Mouse (Mus musculus): ENCODE results near the gene Acp2. TPM values are rescaled to one million over a fixed set of nuclear protein-coding genes. Genes with fewer than 3 reads are reported as not detected.

Acp2 gene
- polyA plus RNA-seq, 1 experiment from 2014 or later, result 34.9 TPM

Other genes starting within 250 kb of the Acp2 start
- 0.41 and 1.7 TPM in 2 replicates for gene Rapsn, start 167.3 kb upstream of the Acp2 start, polyA plus RNA-seq (2016; fragmentation: Nextera tagmentation; extraction: Ambion mirVana)
- 341 and 347 TPM in 2 replicates for gene Psmc3, start 148.9 kb upstream of the Acp2 start, polyA plus RNA-seq (2016; fragmentation: Nextera tagmentation; extraction: Ambion mirVana)
- 21.3 and 25.8 TPM in 2 replicates for gene Slc39a13, start 132.5 kb upstream of the Acp2 start, polyA plus RNA-seq (2016; fragmentation: Nextera tagmentation; extraction: Ambion mirVana)
- gene Spi1, start 120.5 kb upstream of the Acp2 start, polyA plus RNA-seq (2016; fragmentation: Nextera tagmentation; extraction: Ambion mirVana), result 4.3 TPM in 2 replicates
- 0.32 TPM in 1 of 2 replicates, not detected in the other for gene Mybpc3, start 84.7 kb upstream of the Acp2 start, polyA plus RNA-seq (2016; fragmentation: Nextera tagmentation; extraction: Ambion mirVana)
- gene Madd, start 19.0 kb upstream of the Acp2 start, polyA plus RNA-seq (2016; fragmentation: Nextera tagmentation; extraction: Ambion mirVana), result 17.1 and 23.1 TPM in 2 replicates
- gene Nr1h3, start 51 bp upstream of the Acp2 start, polyA plus RNA-seq (2016; fragmentation: Nextera tagmentation; extraction: Ambion mirVana), result 2.0 and 2.1 TPM in 2 replicates
- gene Ddb2, start 34.1 kb downstream of the Acp2 start, polyA plus RNA-seq (2016; fragmentation: Nextera tagmentation; extraction: Ambion mirVana), result 8.3 and 10.5 TPM in 2 replicates
- gene Pacsin3, start 53.1 kb downstream of the Acp2 start, polyA plus RNA-seq (2016; fragmentation: Nextera tagmentation; extraction: Ambion mirVana), result 30.0 and 38.5 TPM in 2 replicates
- 93.6 and 94.4 TPM in 2 replicates for gene Arfgap2, start 62.1 kb downstream of the Acp2 start, polyA plus RNA-seq (2016; fragmentation: Nextera tagmentation; extraction: Ambion mirVana)
- 86.4 and 96.7 TPM in 2 replicates for gene 1110051M20Rik, start 241.8 kb downstream of the Acp2 start, polyA plus RNA-seq (2016; fragmentation: Nextera tagmentation; extraction: Ambion mirVana)